Mouse (Mus musculus) lung, postnatal 25 days (tissue): ENCODE results near the gene Dcaf12l1.
"Not testable (repeated sequence)": the region's sequence is repeated elsewhere in the genome, so short reads cannot be mapped to it uniquely, and the experiment has no call there.

Source experiments
- DNase-seq: peaks from one replicate; pipeline ENCODE4 v3.0.0; 2022; ENCODE audit warnings: low spot score

Dcaf12l1 gene

GRCm38 (mm10) chrX:44789761-44790411 lies at the start of gene Dcaf12l1:
Dcaf12l1 (minus strand) TSS chrX:44790197.
- DNase-seq, result peak; percentile 2

GRCm38 (mm10) chrX:44809356-44809755 lies 19.4 kb upstream of the Dcaf12l1 start:
- not testable (repeated sequence) for DNase-seq

DNA sequence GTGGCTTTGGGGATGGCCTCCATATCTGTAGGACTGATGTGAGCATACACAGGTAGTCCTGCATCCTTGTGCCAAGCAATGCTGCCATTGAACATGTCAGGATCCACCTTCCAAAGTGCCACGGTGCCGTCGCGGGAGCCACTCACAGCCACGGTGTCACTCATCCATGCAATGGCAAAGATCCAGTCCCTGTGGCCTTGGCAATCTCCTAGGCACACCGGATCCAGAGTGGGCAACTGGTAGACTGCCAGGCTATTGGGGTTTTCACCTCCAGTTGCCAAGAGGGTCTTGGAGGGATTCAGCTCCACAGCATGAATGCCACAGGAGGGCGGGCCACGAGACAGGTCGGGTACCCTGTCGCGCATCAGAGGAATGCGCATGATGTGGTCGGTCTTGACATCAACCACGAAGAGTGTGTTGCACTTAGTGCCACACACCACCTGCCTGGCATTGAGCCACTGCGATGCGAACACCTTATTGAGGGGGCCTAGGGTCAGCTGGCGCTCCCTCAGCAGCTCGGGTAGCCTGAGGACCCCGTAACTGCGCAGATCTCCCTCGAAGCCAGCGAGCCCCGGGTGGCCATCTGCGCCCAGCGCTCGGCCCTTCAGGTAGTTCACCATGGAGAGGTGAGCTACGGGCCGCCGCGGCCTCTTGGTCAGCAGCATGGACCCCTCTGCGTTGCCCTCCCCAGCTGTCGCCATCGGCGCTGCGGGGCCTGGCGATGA lies 799 bp downstream of the Dcaf12l1 start:
- no peak for DNase-seq
